Mouse (Mus musculus) G1E (cell line): ENCODE measurements at regions not wholly inside any gene's neighbourhood (a gene's known extent, or its start where the extent isn't known, plus 50 kb on each side); places are given as distances from the start of the nearest gene placed in this dataset.

ENCODE experiments used
- ATAC-seq: 2 replicates; pipeline ENCODE4 v1.8.0; 2016; ENCODE audit warnings: mild to moderate bottlenecking; ENCODE audit not compliant: insufficient number of reproducible peaks, poor library complexity, low FRiP score, severe bottlenecking; ENCODE audit errors: extremely low read depth
- DNase-seq: peaks from one replicate; pipeline ENCODE4 v3.0.0; 2012; ENCODE audit warnings: low spot score
- H3K27me3 ChIP-seq: 2 replicates; pipeline ENCODE4 v1.6.1; 2012; ENCODE audit warnings: mild to moderate bottlenecking, low read length, inconsistent platforms; ENCODE audit not compliant: insufficient read depth
- H3K36me3 ChIP-seq: replicated peaks from 2 replicates; pipeline ENCODE3; 2012; ENCODE audit warnings: mild to moderate bottlenecking, inconsistent platforms
- H3K4me1 ChIP-seq: 2 replicates; pipeline ENCODE4 v1.6.1; 2012; ENCODE audit warnings: low read depth, low read length, inconsistent platforms, mixed read lengths; ENCODE audit not compliant: insufficient read depth
- H3K4me3 ChIP-seq: 2 replicates; pipeline ENCODE4 v1.5.1; 2012; ENCODE audit warnings: low read depth, mild to moderate bottlenecking, inconsistent platforms, low read length, moderate library complexity, mixed read lengths
- H3K9me3 ChIP-seq: replicated peaks from 2 replicates; pipeline ENCODE4 v1.6.1; 2012; ENCODE audit warnings: inconsistent platforms
- CTCF ChIP-seq: IDR thresholded peaks from 2 replicates; pipeline ENCODE4 v1.5.1; 2012; ENCODE audit warnings: low read depth, low read length, inconsistent platforms, mixed read lengths
- GATA1 ChIP-seq: IDR thresholded peaks from 2 replicates; pipeline ENCODE4 v1.6.1; 2012; ENCODE audit warnings: borderline replicate concordance, low read length, inconsistent platforms, mixed read lengths
- GATA2 ChIP-seq: IDR thresholded peaks from 2 replicates; pipeline ENCODE4 v1.6.1; 2012; ENCODE audit warnings: low read depth, low read length, inconsistent platforms, borderline replicate concordance
- POLR2AphosphoS5 ChIP-seq: IDR thresholded peaks from 2 replicates; pipeline ENCODE4 v1.6.1; 2012; ENCODE audit warnings: low read depth, low read length, inconsistent platforms; ENCODE audit not compliant: insufficient replicate concordance
- TAL1 ChIP-seq: conservative IDR thresholded peaks from 2 replicates; pipeline ENCODE4 v1.6.1; 2012; ENCODE audit warnings: low read depth, low read length, inconsistent platforms, mixed read lengths

DNA sequence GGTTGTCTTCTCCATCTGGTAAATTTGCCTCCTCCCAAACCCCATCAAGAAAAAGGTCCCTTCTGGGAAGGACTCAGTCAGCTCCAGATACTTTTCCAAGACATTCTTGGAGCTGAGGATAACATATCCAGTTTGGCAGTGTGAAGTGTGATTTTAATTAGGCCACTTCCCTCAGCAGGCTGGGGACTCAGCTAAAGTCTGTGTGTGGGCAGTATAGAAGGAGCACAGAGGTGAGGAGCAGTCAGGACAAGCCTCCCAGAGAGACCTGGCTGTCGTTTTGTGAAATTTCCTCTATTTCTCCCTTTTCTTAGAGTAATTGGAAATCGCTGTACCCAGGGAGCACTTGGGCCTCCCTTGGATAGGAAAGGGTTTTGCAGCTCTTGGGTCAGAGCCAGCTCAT, 195.4 kb upstream of the Pappa start:
- TF ChIP-seq TAL1 = no peak
- no peak for TF ChIP-seq CTCF
- TF ChIP-seq GATA1 = no peak
- no peak for TF ChIP-seq GATA2
- TF ChIP-seq POLR2AphosphoS5 = no peak
- no peak for ATAC-seq
- no peaks in the 10 kb centered on the region for H3K27me3 ChIP-seq

GRCm38 (mm10) chr4:64945547-64945946, 178.4 kb upstream of the Pappa start:
- Histone ChIP-seq H3K27me3 (no peaks in the 10 kb centered on the region), H3K4me3 (no peak overlapping the region), H3K4me1 (no peaks in the 10 kb centered on the region), H3K36me3 (no peaks in the 10 kb centered on the region), H3K9me3 (no peaks in the 10 kb centered on the region)
- no peak for TF ChIP-seq GATA1
- ATAC-seq (no peak), DNase-seq (no peak)

More for the DNA sequence above, 195.4 kb upstream of the Pappa start:
- Histone ChIP-seq H3K9me3 (no peaks in the 10 kb centered on the region), H3K4me3 (no peak overlapping the region), H3K36me3 (no peaks in the 10 kb centered on the region), H3K4me1 (no peaks in the 10 kb centered on the region)
- DNase-seq = no peak

- Histone ChIP-seq H3K36me3 (no peaks in the 10 kb centered on the region), H3K9me3 (0 out of 2 replicates have a peak, but pooled peaks cover 4% of the 10 kb centered on the region), H3K4me3 (no peak overlapping the region), H3K4me1 (no peaks in the 10 kb centered on the region), H3K27me3 (no peaks in the 10 kb centered on the region)
- ATAC-seq = no peak
- DNase-seq = no peak
- TF ChIP-seq GATA2 (no peak), GATA1 (no peak), TAL1 (no peak), CTCF (no peak), POLR2AphosphoS5 (no peak)
These were observed 171.3 kb upstream of the Pappa start for GRCm38 (mm10) chr4:64952651-64953050.

DNA sequence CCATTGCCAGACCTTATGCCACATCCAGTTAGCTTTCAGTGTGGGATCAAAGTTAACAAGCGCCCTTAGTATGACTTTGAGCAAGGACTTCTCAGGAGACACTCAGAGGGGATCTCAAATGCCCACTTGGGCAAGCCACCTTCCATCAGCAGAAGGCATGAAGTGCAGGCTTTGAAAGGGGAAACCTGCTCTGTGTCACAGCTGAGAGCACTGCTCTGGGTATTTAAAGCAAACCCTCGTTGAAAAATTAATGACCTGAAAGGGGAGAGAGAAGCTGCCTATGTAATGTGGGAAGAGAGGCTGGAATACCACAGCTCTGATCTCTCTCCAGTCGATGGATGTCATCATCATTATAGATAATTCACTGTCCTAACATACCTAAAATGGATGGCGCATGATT, 165.1 kb upstream of the Pappa start:
- Histone ChIP-seq H3K36me3 (no peaks in the 10 kb centered on the region), H3K4me1 (no peaks in the 10 kb centered on the region), H3K9me3 (no peaks in the 10 kb centered on the region), H3K27me3 (no peaks in the 10 kb centered on the region), H3K4me3 (no peak overlapping the region)
- TF ChIP-seq GATA1 (no peak), CTCF (no peak), TAL1 (no peak), GATA2 (no peak), POLR2AphosphoS5 (no peak)
- ATAC-seq = no peak
- DNase-seq = no peak

- Histone ChIP-seq H3K4me3 (no peak overlapping the region), H3K27me3 (no peaks in the 10 kb centered on the region), H3K9me3 (no peaks in the 10 kb centered on the region), H3K36me3 (no peaks in the 10 kb centered on the region), H3K4me1 (no peaks in the 10 kb centered on the region)
- no peak for TF ChIP-seq TAL1
- TF ChIP-seq POLR2AphosphoS5 = no peak
- TF ChIP-seq GATA1 = no peak
- TF ChIP-seq CTCF = no peak
- TF ChIP-seq GATA2 = no peak
- ATAC-seq (no peak), DNase-seq (no peak)
These were observed 162.2 kb upstream of the Pappa start for GRCm38 (mm10) chr4:64961796-64962195.
